In the genomic region with DNA sequence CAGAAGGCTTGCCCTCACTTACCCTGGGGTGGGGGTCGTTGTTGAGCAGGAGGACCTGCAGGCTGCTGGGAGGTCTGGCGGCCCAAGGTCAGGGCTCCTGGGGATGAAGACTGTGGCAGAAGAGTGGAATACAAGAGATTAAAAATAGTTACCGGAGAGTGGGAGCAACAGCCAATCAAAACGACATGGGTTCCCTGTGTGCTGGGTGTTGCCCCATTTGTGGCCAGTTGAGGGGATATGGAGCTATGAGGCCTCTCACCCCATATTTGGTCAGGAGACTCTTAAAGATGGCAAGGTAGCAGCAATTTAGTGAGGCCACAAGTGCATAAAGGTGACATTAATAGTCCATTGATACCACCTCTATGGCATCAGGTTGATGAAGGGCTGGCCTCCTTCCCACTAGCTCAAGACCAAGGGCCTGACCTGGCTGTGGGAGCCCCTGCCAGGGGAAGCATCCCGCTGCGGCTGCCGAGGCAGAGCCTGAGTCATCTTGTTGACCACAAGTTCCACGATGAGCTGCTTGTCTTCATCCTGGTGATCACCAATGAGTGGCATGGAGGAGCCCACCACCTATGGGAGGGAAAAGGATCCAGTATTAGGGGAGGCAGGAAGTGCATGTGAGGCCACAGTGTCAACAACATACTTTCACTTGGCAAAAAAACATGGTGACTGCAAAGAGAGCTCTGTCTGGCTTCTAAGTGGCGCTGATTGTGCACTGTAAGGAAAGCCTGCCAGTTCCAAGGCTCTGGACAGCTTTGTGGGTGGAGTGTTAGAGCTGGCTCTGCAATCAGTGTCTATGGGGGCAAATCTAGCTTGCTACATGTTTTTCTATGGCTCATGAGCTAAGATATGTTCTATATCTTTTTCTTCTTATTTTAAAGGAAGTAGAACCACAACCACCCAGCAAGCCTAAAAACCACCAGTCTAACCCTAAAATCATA, we compare ENCODE assay signal across 13 mouse cellular contexts. TPM values are rescaled to one million over a fixed set of nuclear protein-coding genes. Genes with fewer than 3 reads are reported as not detected.
DNase-seq lines count a peak whose midpoint lies in the region; ATAC-seq lines count a peak whose summit lies in the region.
"Had no signal": no experiment of that assay in that cellular context is flagged by ENCODE, and none has a peak within 500 bp of the region (broad histone marks: within the 10 kb centered on the region; RNA-seq: fewer than 3 reads in every experiment).

No protein-coding gene starts in this region.

- peaks cover 7% of the 10 kb centered on the region; the same call in 1 of the 2 replicates for H3K4me1 ChIP-seq in limb, embryonic 15.5 days
- peaks cover 11% of the 10 kb centered on the region for H3K4me1 ChIP-seq in limb, embryonic 10.5 days
- H3K4me1 ChIP-seq in megakaryocyte, embryonic 14.5 days: peaks cover 38% of the 10 kb centered on the region

- ATAC-seq in limb, embryonic 15.5 days (ENCODE audit: insufficient number of reproducible peaks, low FRiP score, low TSS enrichment, low read depth): peak; percentile 35; the same call in 1 of the 2 replicates
- peak; percentile 74 for ATAC-seq in granulocyte monocyte progenitor cell, adult 5-6 weeks (replicated peaks; ENCODE audit: poor library complexity, severe bottlenecking)
- ATAC-seq: liver, embryonic 12.5 days had no signal

- H3K4me3 ChIP-seq in limb, embryonic 15.5 days: no peak overlapping the region
- no peak overlapping the region for H3K4me3 ChIP-seq in limb, embryonic 10.5 days
- H3K4me3 ChIP-seq in megakaryocyte, embryonic 14.5 days (replicated peaks): peak overlapping the region; percentile 33
- H3K4me3 ChIP-seq: liver, embryonic 12.5 days had no signal

- no peak overlapping the region for H3K9ac ChIP-seq in limb, embryonic 15.5 days
- H3K9ac ChIP-seq: liver, embryonic 12.5 days had no signal

- 0 out of 2 replicates have a peak, but pooled peaks cover 5% of the 10 kb centered on the region for H3K36me3 ChIP-seq in limb, embryonic 15.5 days
- peaks cover 9% of the 10 kb centered on the region for H3K36me3 ChIP-seq in limb, embryonic 10.5 days
- H3K36me3 ChIP-seq in megakaryocyte, embryonic 14.5 days (replicated peaks; ENCODE audit: low read length): peaks cover 23% of the 10 kb centered on the region

- WGBS in limb, embryonic 15.5 days: 76% methylated on average over 9 of the region's 9 CpGs
- WGBS in limb, embryonic 10.5 days: 90% methylated on average over 9 of the region's 9 CpGs

- H3K9me3 ChIP-seq in limb, embryonic 15.5 days: no peaks in the 10 kb centered on the region
- H3K9me3 ChIP-seq in limb, embryonic 10.5 days (replicated peaks): peaks cover 4% of the 10 kb centered on the region; the same call in 1 of the 2 replicates
- H3K9me3 ChIP-seq in megakaryocyte, embryonic 14.5 days: no peaks in the 10 kb centered on the region
- H3K9me3 ChIP-seq: liver, embryonic 12.5 days had no signal

- H3K27ac ChIP-seq in limb, embryonic 15.5 days: no peak overlapping the region
- no peak overlapping the region for H3K27ac ChIP-seq in limb, embryonic 10.5 days
- H3K27ac ChIP-seq: liver, embryonic 12.5 days had no signal

- DNase-seq in limb, embryonic 10.5 days (ENCODE audit: low spot score): no peak
- peak; percentile 64 for DNase-seq in Muller cell, postnatal 12 days (ENCODE audit: inconsistent ontology term)
- DNase-seq in ovary, postnatal 14 days (ENCODE audit: low spot score): no peak
- DNase-seq in gastrocnemius, postnatal 36 days: no peak
- DNase-seq: cerebellum, adult 8-10 months; gastrocnemius, postnatal 14 days; kidney, adult 8-10 months had no signal

- H3K4me2 ChIP-seq in limb, embryonic 15.5 days: no peak overlapping the region
- H3K4me2 ChIP-seq: midbrain, embryonic 11.5 days had no signal

- no peaks in the 10 kb centered on the region for H3K27me3 ChIP-seq in limb, embryonic 15.5 days
- no peaks in the 10 kb centered on the region for H3K27me3 ChIP-seq in limb, embryonic 10.5 days (ENCODE audit: low read depth, poor library complexity, severe bottlenecking)
- H3K27me3 ChIP-seq in megakaryocyte, embryonic 14.5 days (replicated peaks): peaks cover 7% of the 10 kb centered on the region
- H3K27me3 ChIP-seq: liver, embryonic 12.5 days had no signal

- intact Hi-C loops in gastrocnemius, postnatal 36 days (cut with DNase I): no loop called here

RNA-seq across cellular contexts. Expression of a gene that starts 6.5 kb away (rescaled TPM):
- 36.0 and 41.1 TPM in 2 replicates for polyA plus RNA-seq in limb, embryonic 15.5 days (2015; fragmentation: Nextera tagmentation; extraction: Ambion mirVana)
- 12.8 and 13.5 TPM in 2 replicates for polyA plus RNA-seq in limb, embryonic 10.5 days (2016; fragmentation: Nextera tagmentation; extraction: Ambion mirVana)
- total RNA-seq in granulocyte monocyte progenitor cell, adult 5-6 weeks (2014; fragmentation: Nextera tagmentation): not detected in 2 replicates
- not detected in 2 replicates for total RNA-seq in granulocyte monocyte progenitor cell, adult 5-6 weeks (2017)
- polyA plus RNA-seq in megakaryocyte, embryonic 14.5 days (2012; ENCODE audit: insufficient read depth, low replicate concordance): not detected in 2 replicates
- 1 to 10 TPM; 2.1 to 2.5 TPM for total RNA-seq in gastrocnemius, postnatal 36 days (2021)
- total RNA-seq: neutrophil, adult 5-6 weeks had no signal

RNA-seq across cellular contexts. Expression of a gene that starts 57.4 kb away (rescaled TPM):
- 0.32 and 0.35 TPM in 2 replicates for polyA plus RNA-seq in limb, embryonic 15.5 days (2015; fragmentation: Nextera tagmentation; extraction: Ambion mirVana)
- polyA plus RNA-seq in limb, embryonic 10.5 days (2016; fragmentation: Nextera tagmentation; extraction: Ambion mirVana): 0.13 and 0.14 TPM in 2 replicates
- total RNA-seq in granulocyte monocyte progenitor cell, adult 5-6 weeks (2014; fragmentation: Nextera tagmentation): not detected in 2 replicates
- not detected in 2 replicates for total RNA-seq in granulocyte monocyte progenitor cell, adult 5-6 weeks (2017)
- polyA plus RNA-seq in megakaryocyte, embryonic 14.5 days (2012; ENCODE audit: insufficient read depth, low replicate concordance): 1.8 and 4.0 TPM in 2 replicates
- under 1 TPM; 0.07 to 0.08 TPM for total RNA-seq in gastrocnemius, postnatal 36 days (2021)

Comparison
In these comparisons a context has a peak if more than half of its experiments do, and no peak if none do; other contexts are left out.
1. RNA of a gene that starts 6.5 kb away (polyA plus RNA-seq): 36.0 to 41.1 TPM in limb, embryonic 15.5 days and 12.8 to 13.5 TPM in limb, embryonic 10.5 days; not detected in megakaryocyte, embryonic 14.5 days; every median in the first group is over 10 times any median in the second.